Mouse (Mus musculus) stomach, embryonic 16.5 days (tissue): ENCODE measurements at regions not wholly inside any gene's neighbourhood (a gene's known extent, or its start where the extent isn't known, plus 50 kb on each side); places are given as distances from the start of the nearest gene placed in this dataset.

ENCODE experiments used
- ATAC-seq: fragments of 200-750 bp; cut with Nextera tagmentation; 2 replicates; pipeline ENCODE4 v1.8.0; 2017; ENCODE audit warnings: moderate number of reproducible peaks, moderate TSS enrichment; ENCODE audit not compliant: insufficient read depth, low FRiP score
- H3K27ac ChIP-seq: fragments of 300-500 bp; sonication (generic); 2 replicates; pipeline ENCODE4 v1.5.1; 2014; ENCODE audit warnings: low read length
- H3K27me3 ChIP-seq: fragments of 300-500 bp; sonication (generic); 2 replicates; pipeline ENCODE4 v1.6.1; 2014; ENCODE audit warnings: low read length, control low read depth, mixed read lengths; ENCODE audit not compliant: control insufficient read depth, insufficient read depth
- H3K36me3 ChIP-seq: fragments of 300-500 bp; sonication (generic); 2 replicates; pipeline ENCODE4 v1.6.1; 2014; ENCODE audit warnings: low read length; ENCODE audit not compliant: control insufficient read depth, insufficient read depth
- H3K4me1 ChIP-seq: fragments of 300-500 bp; sonication (generic); 2 replicates; pipeline ENCODE4 v1.6.1; 2014; ENCODE audit warnings: low read length, control low read depth, mixed read lengths; ENCODE audit not compliant: control insufficient read depth, insufficient read depth
- H3K4me2 ChIP-seq: fragments of 300-500 bp; sonication (generic); 2 replicates; pipeline ENCODE4 v1.6.1; 2014; ENCODE audit warnings: low read depth, low read length, mixed read lengths
- H3K4me3 ChIP-seq: fragments of 300-500 bp; sonication (generic); replicated peaks from 2 replicates; pipeline ENCODE4 v1.5.1; 2014; ENCODE audit warnings: mild to moderate bottlenecking, low read length
- H3K9ac ChIP-seq: fragments of 300-500 bp; sonication (generic); 2 replicates; pipeline ENCODE4 v1.6.1; 2014; ENCODE audit warnings: low read length
- H3K9me3 ChIP-seq: fragments of 300-500 bp; sonication (generic); replicated peaks from 2 replicates; pipeline ENCODE4 v1.6.1; 2016; ENCODE audit warnings: low read length, control low read depth; ENCODE audit not compliant: control insufficient read depth
- WGBS: fragments of 180-500 bp; shearing (Covaris S2); extraction: QIAGEN DNeasy Blood & Tissue Kit; methylation state at CpG from one replicate; pipeline ENCODE4 v1.1.7; 2014; 5-methylcytosine and 5-hydroxymethylcytosine counted together

DNA sequence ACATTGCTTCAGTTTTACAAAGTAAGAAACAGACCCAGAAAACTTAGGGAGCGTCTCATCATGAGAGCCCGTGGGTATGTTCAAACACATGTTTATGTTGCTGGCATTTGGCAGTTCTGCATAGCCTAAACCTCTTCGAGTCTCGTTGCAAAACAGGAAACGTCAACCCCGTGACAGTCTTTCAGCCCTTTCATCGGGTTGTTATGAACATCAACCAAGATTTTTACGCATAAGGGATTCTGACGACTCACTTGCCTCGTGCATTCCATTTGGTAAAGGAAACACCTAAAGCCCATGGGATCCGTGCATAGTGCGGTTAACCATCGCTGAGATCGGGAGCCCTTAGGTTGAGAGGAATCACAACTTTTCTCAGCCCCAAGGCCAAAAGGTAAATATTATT is 115.7 kb downstream of the Gpam start:
- H3K27ac ChIP-seq: no peak overlapping the region
- H3K4me2 ChIP-seq: no peak overlapping the region
- ATAC-seq: no peak
- H3K36me3 ChIP-seq: no peaks in the 10 kb centered on the region
- 82% methylated on average over 14 of the region's 14 CpGs for WGBS
- no peaks in the 10 kb centered on the region for H3K9me3 ChIP-seq
- H3K4me3 ChIP-seq: no peak overlapping the region
- H3K9ac ChIP-seq: no peak overlapping the region
- no peaks in the 10 kb centered on the region for H3K4me1 ChIP-seq
- no peaks in the 10 kb centered on the region for H3K27me3 ChIP-seq

- H3K9me3 ChIP-seq: no peaks in the 10 kb centered on the region
- H3K9ac ChIP-seq: no peak overlapping the region
- no peak overlapping the region for H3K27ac ChIP-seq
- no peak overlapping the region for H3K4me3 ChIP-seq
- no peak for ATAC-seq
- no peaks in the 10 kb centered on the region for H3K4me1 ChIP-seq
- no peak overlapping the region for H3K4me2 ChIP-seq
- H3K27me3 ChIP-seq: no peaks in the 10 kb centered on the region
- WGBS: 43% methylated on average over 3 of the region's 3 CpGs
- H3K36me3 ChIP-seq: no peaks in the 10 kb centered on the region
Observed at GRCm38 (mm10) chr19:55008463-55009146, 118.4 kb downstream of the Gpam start.

GRCm38 (mm10) chr19:54989982-54990381 is 137.1 kb downstream of the Gpam start:
- WGBS: 68% methylated on average over 3 of the region's 3 CpGs
- no peak overlapping the region for H3K4me3 ChIP-seq

GRCm38 (mm10) chr19:54984541-54984940 is 142.5 kb downstream of the Gpam start:
- H3K36me3 ChIP-seq: no peaks in the 10 kb centered on the region
- H3K27me3 ChIP-seq: no peaks in the 10 kb centered on the region
- H3K9ac ChIP-seq: no peak overlapping the region
- H3K27ac ChIP-seq: no peak overlapping the region
- no peaks in the 10 kb centered on the region for H3K4me1 ChIP-seq
- no peak overlapping the region for H3K4me2 ChIP-seq
- no peaks in the 10 kb centered on the region for H3K9me3 ChIP-seq
- 66% methylated on average over 2 of the region's 2 CpGs for WGBS
- no peak for ATAC-seq
- H3K4me3 ChIP-seq: no peak overlapping the region

More at GRCm38 (mm10) chr19:54989982-54990381, 137.1 kb downstream of the Gpam start:
- Histone ChIP-seq H3K36me3 (no peaks in the 10 kb centered on the region), H3K4me2 (no peak overlapping the region), H3K9me3 (no peaks in the 10 kb centered on the region), H3K4me1 (no peaks in the 10 kb centered on the region), H3K9ac (no peak overlapping the region), H3K27me3 (no peaks in the 10 kb centered on the region), H3K27ac (no peak overlapping the region)
- no peak for ATAC-seq

- ATAC-seq: no peak
- H3K27ac ChIP-seq: no peak overlapping the region
- no peaks in the 10 kb centered on the region for H3K4me1 ChIP-seq
- no peak overlapping the region for H3K9ac ChIP-seq
- no peak overlapping the region for H3K4me3 ChIP-seq
- H3K27me3 ChIP-seq: no peaks in the 10 kb centered on the region
- no peaks in the 10 kb centered on the region for H3K36me3 ChIP-seq
- H3K4me2 ChIP-seq: no peak overlapping the region
- WGBS: 33% methylated on average over 4 of the region's 4 CpGs
- H3K9me3 ChIP-seq: no peaks in the 10 kb centered on the region
Observed at GRCm38 (mm10) chr19:54982801-54983200, 144.2 kb downstream of the Gpam start.

DNA sequence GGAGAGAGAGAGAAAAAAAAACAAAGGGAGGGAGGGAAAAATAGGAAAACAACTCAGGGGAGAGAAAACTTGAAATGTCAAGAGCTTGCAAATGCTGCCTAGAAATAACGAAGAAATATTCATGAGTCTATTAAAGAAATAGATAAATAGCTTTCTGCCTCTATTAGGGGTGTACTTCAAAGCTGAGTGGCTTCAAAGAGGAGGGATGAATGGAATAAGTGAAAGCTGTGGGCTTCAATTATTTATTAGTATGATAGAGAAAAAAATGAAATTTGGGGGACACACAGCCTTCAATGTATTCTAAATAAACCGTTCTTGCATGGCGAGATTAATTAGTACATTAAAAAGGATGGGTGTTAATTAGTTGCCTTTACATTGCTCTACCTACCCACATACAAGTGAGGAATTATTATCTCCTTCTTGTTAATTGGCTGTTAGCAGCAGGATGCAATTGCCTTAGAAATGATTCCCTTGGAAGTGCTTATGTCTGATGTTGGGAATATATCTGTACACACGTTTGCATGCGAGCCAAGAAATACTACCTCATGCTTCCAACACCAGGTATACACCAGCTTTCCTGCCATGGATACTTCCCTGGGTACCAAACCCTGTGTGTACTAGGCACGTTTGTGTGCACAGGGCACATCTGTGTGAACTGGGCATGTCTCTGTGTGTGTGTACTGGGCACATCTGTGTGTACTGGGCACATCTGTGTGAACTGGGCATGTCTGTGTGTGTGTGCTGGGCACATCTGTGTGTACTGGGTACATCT is 155.4 kb downstream of the Gpam start:
- no peak overlapping the region for H3K9ac ChIP-seq
- no peaks in the 10 kb centered on the region for H3K4me1 ChIP-seq
- H3K9me3 ChIP-seq: no peaks in the 10 kb centered on the region
- H3K27me3 ChIP-seq: no peaks in the 10 kb centered on the region
- H3K4me3 ChIP-seq: no peak overlapping the region
- WGBS: 83% methylated on average over 6 of the region's 6 CpGs
- H3K36me3 ChIP-seq: no peaks in the 10 kb centered on the region
- H3K4me2 ChIP-seq: no peak overlapping the region
- ATAC-seq: no peak
- H3K27ac ChIP-seq: no peak overlapping the region

GRCm38 (mm10) chr19:54958328-54958727 is 168.7 kb downstream of the Gpam start:
- Histone ChIP-seq H3K27ac (no peak overlapping the region), H3K9me3 (no peaks in the 10 kb centered on the region), H3K36me3 (no peaks in the 10 kb centered on the region), H3K4me1 (no peaks in the 10 kb centered on the region), H3K9ac (no peak overlapping the region), H3K4me3 (no peak overlapping the region), H3K27me3 (no peaks in the 10 kb centered on the region), H3K4me2 (no peak overlapping the region)
- 79% methylated on average over 5 of the region's 5 CpGs for WGBS
- ATAC-seq: no peak

- Histone ChIP-seq H3K4me2 (no peak overlapping the region), H3K4me3 (no peak overlapping the region), H3K9me3 (no peaks in the 10 kb centered on the region), H3K9ac (no peak overlapping the region), H3K27me3 (no peaks in the 10 kb centered on the region), H3K4me1 (no peaks in the 10 kb centered on the region), H3K27ac (no peak overlapping the region), H3K36me3 (no peaks in the 10 kb centered on the region)
- ATAC-seq: no peak
- 34% methylated on average over 2 of the region's 2 CpGs for WGBS
Observed at GRCm38 (mm10) chr19:54955096-54955495, 171.9 kb downstream of the Gpam start.

GRCm38 (mm10) chr19:54952546-54952945 is 174.5 kb downstream of the Gpam start:
- no peak overlapping the region for H3K4me2 ChIP-seq
- H3K4me3 ChIP-seq: no peak overlapping the region
- H3K4me1 ChIP-seq: no peaks in the 10 kb centered on the region
- no peak for ATAC-seq
- no peak overlapping the region for H3K9ac ChIP-seq
- H3K27me3 ChIP-seq: no peaks in the 10 kb centered on the region
- no peaks in the 10 kb centered on the region for H3K36me3 ChIP-seq
- H3K9me3 ChIP-seq: no peaks in the 10 kb centered on the region
- no peak overlapping the region for H3K27ac ChIP-seq
- WGBS: 59% methylated on average over 2 of the region's 2 CpGs
